Mouse (Mus musculus) heart, adult 8-10 months (tissue): ENCODE measurements around the gene Cep44. TPM values are rescaled to one million over a fixed set of nuclear protein-coding genes. Genes with fewer than 3 reads are reported as not detected.

Experiments
- DNase-seq: peaks from one replicate; pipeline ENCODE4 v3.0.0; 2022; ENCODE audit warnings: low spot score
- total RNA-seq, 4 experiments: library from RNA; stranded (reverse); gene quantifications; 2 replicates each; pipeline ENCODE4 v1.2.4; 2022

The Cep44 gene
- 10 to 100 TPM; 10.8 to 13.4 (median 11.8) TPM for total RNA-seq

- DNase-seq: peak; percentile 83
Measured at GRCm38 (mm10) chr8:56550558-56551360, at the start of gene Cep44, which contains the start of gene Fbxo8. Cep44 (minus strand) TSS chr8:56551047. Fbxo8 (plus strand) TSS chr8:56551090.

- no peak for DNase-seq
Measured at GRCm38 (mm10) chr8:56591502-56591901, 40.7 kb upstream of the Cep44 start.

GRCm38 (mm10) chr8:56591084-56591483 lies 40.2 kb upstream of the Cep44 start:
- DNase-seq: no peak

GRCm38 (mm10) chr8:56589004-56589403 lies 38.2 kb upstream of the Cep44 start:
- no peak for DNase-seq

- no peak for DNase-seq
Measured at GRCm38 (mm10) chr8:56582841-56583240, 32.0 kb upstream of the Cep44 start.

- DNase-seq: no peak
Measured at GRCm38 (mm10) chr8:56580918-56581317, 30.1 kb upstream of the Cep44 start.

GRCm38 (mm10) chr8:56566856-56567255 lies 16.0 kb upstream of the Cep44 start:
- DNase-seq: no peak

GRCm38 (mm10) chr8:56564399-56565047 lies 13.7 kb upstream of the Cep44 start:
- DNase-seq: no peak

- DNase-seq: no peak
Measured at GRCm38 (mm10) chr8:56552551-56553103, 1.8 kb upstream of the Cep44 start.

GRCm38 (mm10) chr8:56552045-56552444 lies 1.2 kb upstream of the Cep44 start:
- DNase-seq: no peak

GRCm38 (mm10) chr8:56551361-56551852 lies 560 bp upstream of the Cep44 start:
- DNase-seq: peak; percentile 96

GRCm38 (mm10) chr8:56547866-56548265 lies 3.0 kb downstream of the Cep44 start:
- no peak for DNase-seq

- DNase-seq: no peak
Measured at GRCm38 (mm10) chr8:56540706-56541105, 10.1 kb downstream of the Cep44 start.

GRCm38 (mm10) chr8:56530359-56530758 lies 20.5 kb downstream of the Cep44 start:
- DNase-seq: peak; percentile 33

GRCm38 (mm10) chr8:56528869-56529268 lies 22.0 kb downstream of the Cep44 start:
- no peak for DNase-seq

GRCm38 (mm10) chr8:56521051-56521450 lies 29.8 kb downstream of the Cep44 start:
- DNase-seq: no peak

GRCm38 (mm10) chr8:56520249-56520648 lies 30.6 kb downstream of the Cep44 start:
- DNase-seq: no peak

- DNase-seq: no peak
Measured at GRCm38 (mm10) chr8:56518848-56519247, 32.0 kb downstream of the Cep44 start.

GRCm38 (mm10) chr8:56508952-56509479 lies 41.8 kb downstream of the Cep44 start:
- no peak for DNase-seq

- DNase-seq: no peak
Measured at GRCm38 (mm10) chr8:56508318-56508951, 42.4 kb downstream of the Cep44 start.

- DNase-seq: no peak
Measured at GRCm38 (mm10) chr8:56501911-56502310, 48.9 kb downstream of the Cep44 start.

- DNase-seq: no peak
Measured at GRCm38 (mm10) chr8:56489496-56489895, 61.4 kb downstream of the Cep44 start.
